Mouse (Mus musculus) erythroblast, embryonic 14.5 days (primary cell): ENCODE measurements around the gene Wasf3.

ENCODE experiments used
- GATA1 ChIP-seq: IDR thresholded peaks from 2 replicates; pipeline ENCODE4 v1.6.1; 2012; ENCODE audit warnings: low read length, inconsistent platforms, mixed read lengths
- TAL1 ChIP-seq: IDR thresholded peaks from 3 replicates; pipeline ENCODE4 v1.6.1; 2012; ENCODE audit warnings: low read length, inconsistent platforms, mixed read lengths

DNA sequence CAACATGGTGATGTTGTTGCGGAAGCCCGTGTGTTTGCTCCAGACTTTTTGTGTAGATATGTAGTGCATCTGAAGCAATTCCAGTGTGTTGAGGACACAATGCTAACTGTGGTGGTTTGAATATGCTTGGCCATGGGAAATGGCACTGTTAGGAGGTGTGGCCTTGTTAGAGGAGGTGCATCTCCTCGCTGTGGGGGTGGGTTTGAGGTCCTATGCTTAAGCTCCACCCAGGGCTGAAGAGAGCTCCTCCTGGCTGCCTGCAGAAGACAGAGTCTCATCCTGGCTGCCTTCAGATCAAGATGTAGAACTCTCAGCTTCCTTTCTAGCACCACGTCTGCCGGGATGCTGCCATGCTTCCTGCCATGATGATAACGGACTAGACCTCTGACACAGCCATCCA, 1.4 kb upstream of the Wasf3 start:
- TF ChIP-seq GATA1, result no peak
- TF ChIP-seq TAL1, result no peak
